Mouse (Mus musculus) embryo, embryonic 10.5 days (tissue): ENCODE measurements around the gene Gm10518.
A peak's percentile ranks its signal among the peaks of the same experiment; 100 is the strongest.
"Not testable (repeated sequence)": the region's sequence is repeated elsewhere in the genome, so short reads cannot be mapped to it uniquely, and the experiment has no call there.

ENCODE experiments used
- DNase-seq: peaks from one replicate; pipeline ENCODE4 v3.0.0-alpha.2; 2015; ENCODE audit warnings: low spot score

The Gm10518 gene

GRCm38 (mm10) chr1:179802610-179803512 lies at the start of gene Gm10518:
Gene Gm10518 (plus strand): TSS chr1:179803376.
- peak; percentile 66 for DNase-seq

GRCm38 (mm10) chr1:179756477-179756876 lies 46.7 kb upstream of the Gm10518 start:
- DNase-seq = no peak

GRCm38 (mm10) chr1:179760086-179760485 lies 43.1 kb upstream of the Gm10518 start:
- DNase-seq = no peak

- no peak for DNase-seq
These were observed 42.6 kb upstream of the Gm10518 start for GRCm38 (mm10) chr1:179760553-179760952.

- no peak for DNase-seq
These were observed 26.3 kb upstream of the Gm10518 start for GRCm38 (mm10) chr1:179776831-179777230.

- DNase-seq = no peak
These were observed 19.1 kb upstream of the Gm10518 start for GRCm38 (mm10) chr1:179784098-179784497.

GRCm38 (mm10) chr1:179785502-179785901 lies 17.7 kb upstream of the Gm10518 start:
- DNase-seq = no peak

- no peak for DNase-seq
These were observed 15.9 kb upstream of the Gm10518 start for GRCm38 (mm10) chr1:179787281-179787680.

GRCm38 (mm10) chr1:179798794-179799193 lies 4.4 kb upstream of the Gm10518 start:
- DNase-seq = no peak

- peak; percentile 99 for DNase-seq
These were observed 450 bp downstream of the Gm10518 start, which contains the start of gene Ahctf1 for GRCm38 (mm10) chr1:179803513-179804139. Gene Ahctf1 (minus strand): TSS chr1:179803680.

- no peak for DNase-seq
These were observed 1.1 kb downstream of the Gm10518 start for GRCm38 (mm10) chr1:179804140-179804881.

GRCm38 (mm10) chr1:179805751-179806150 lies 2.6 kb downstream of the Gm10518 start:
- DNase-seq = no peak

- DNase-seq = no peak
These were observed 4.3 kb downstream of the Gm10518 start for GRCm38 (mm10) chr1:179807468-179807867.

GRCm38 (mm10) chr1:179808300-179808699 lies 5.1 kb downstream of the Gm10518 start:
- DNase-seq = no peak

- no peak for DNase-seq
These were observed 10.2 kb downstream of the Gm10518 start for GRCm38 (mm10) chr1:179813385-179813784.

- DNase-seq = no peak
These were observed 11.4 kb downstream of the Gm10518 start for GRCm38 (mm10) chr1:179814616-179815015.

GRCm38 (mm10) chr1:179818490-179819278 lies 15.5 kb downstream of the Gm10518 start:
- not testable (repeated sequence) for DNase-seq

GRCm38 (mm10) chr1:179824549-179824948 lies 21.4 kb downstream of the Gm10518 start:
- DNase-seq = no peak

GRCm38 (mm10) chr1:179828051-179828450 lies 24.9 kb downstream of the Gm10518 start:
- no peak for DNase-seq

GRCm38 (mm10) chr1:179828900-179829299 lies 25.7 kb downstream of the Gm10518 start:
- no peak for DNase-seq

GRCm38 (mm10) chr1:179832710-179833240 lies 29.6 kb downstream of the Gm10518 start:
- no peak for DNase-seq
